Mouse (Mus musculus) embryonic facial prominence, embryonic 15.5 days (tissue): ENCODE results near the gene Epb41. TPM values are rescaled to one million over a fixed set of nuclear protein-coding genes. Genes with fewer than 3 reads are reported as not detected.

Source experiments
- ATAC-seq: fragments of 200-750 bp; cut with Nextera tagmentation; 2 replicates; pipeline ENCODE4 v1.8.0; 2017; ENCODE audit warnings: low read depth, moderate TSS enrichment; ENCODE audit not compliant: insufficient number of reproducible peaks, low FRiP score, low TSS enrichment
- H3K27ac ChIP-seq: fragments of 300-500 bp; sonication (generic); replicated peaks from 2 replicates; pipeline ENCODE4 v1.5.1; 2015; ENCODE audit warnings: mild to moderate bottlenecking, inconsistent platforms
- H3K27me3 ChIP-seq: fragments of 300-500 bp; sonication (generic); 2 replicates; pipeline ENCODE4 v1.6.1; 2015; ENCODE audit warnings: inconsistent platforms
- H3K36me3 ChIP-seq: fragments of 300-500 bp; sonication (generic); 2 replicates; pipeline ENCODE4 v1.6.1; 2015; ENCODE audit warnings: mild to moderate bottlenecking, inconsistent platforms
- H3K4me1 ChIP-seq: fragments of 300-500 bp; sonication (generic); 2 replicates; pipeline ENCODE4 v1.6.1; 2015; ENCODE audit warnings: inconsistent platforms
- H3K4me2 ChIP-seq: fragments of 300-500 bp; sonication (generic); replicated peaks from 2 replicates; pipeline ENCODE4 v1.6.1; 2015; ENCODE audit warnings: mild to moderate bottlenecking, inconsistent platforms
- H3K4me3 ChIP-seq: fragments of 300-500 bp; sonication (generic); replicated peaks from 2 replicates; pipeline ENCODE4 v1.5.1; 2015; ENCODE audit warnings: mild to moderate bottlenecking, inconsistent platforms
- H3K9ac ChIP-seq: fragments of 300-500 bp; sonication (generic); 2 replicates; pipeline ENCODE4 v1.6.1; 2015; ENCODE audit warnings: inconsistent platforms
- H3K9me3 ChIP-seq: fragments of 300-500 bp; sonication (generic); replicated peaks from 2 replicates; pipeline ENCODE4 v1.6.1; 2016; ENCODE audit warnings: inconsistent platforms
- whole genome bisulfite sequencing: fragments of 180-500 bp; shearing (Covaris S2); methylation state at CpG from one replicate; pipeline ENCODE4 v1.1.7; 2015; 5-methylcytosine and 5-hydroxymethylcytosine counted together
- polyA plus RNA-seq: library from polyadenylated mRNA; unstranded; fragments of >200 nt; fragmentation: Nextera tagmentation; extraction: Ambion mirVana; gene quantifications from 2 replicates; pipeline ENCODE4 v1.2.1, GENCODE M21; 2015

The Epb41 gene
- polyA plus RNA-seq, 1 experiment from 2014 or later, result 58.0 TPM

GRCm38 (mm10) chr4:132074077-132074932, 816 bp downstream of the Epb41 start, which contains the start of gene Gm10300:
Gm10300 (plus strand) TSS chr4:132074697.
- Histone ChIP-seq H3K36me3 (no peaks in the 10 kb centered on the region), H3K4me1 (peaks cover 27% of the 10 kb centered on the region), H3K9me3 (no peaks in the 10 kb centered on the region), H3K27me3 (0 out of 2 replicates have a peak, but pooled peaks cover 5% of the 10 kb centered on the region), H3K27ac (peak within 1 kb of the TSS; percentile 28; the same call in 1 of the 2 replicates), H3K9ac (peak within 1 kb of the TSS; percentile 50), H3K4me3 (peak within 1 kb of the TSS; percentile 76), H3K4me2 (peak within 1 kb of the TSS; percentile 99)
- ATAC-seq, result 0 out of 2 replicates have a peak, but pooled peaks have one; percentile 16
- 2% methylated on average over 42 of the region's 42 CpGs for WGBS

GRCm38 (mm10) chr4:132072946-132073345, 2.2 kb downstream of the Epb41 start:
- H3K9me3 ChIP-seq, result no peaks in the 10 kb centered on the region
- H3K4me3 ChIP-seq, result no peak overlapping the region
- ATAC-seq, result no peak
- 0 out of 2 replicates have a peak, but pooled peaks cover 5% of the 10 kb centered on the region for H3K27me3 ChIP-seq
- H3K36me3 ChIP-seq, result no peaks in the 10 kb centered on the region
- WGBS, result 76% methylated on average over 6 of the region's 6 CpGs
- no peak overlapping the region for H3K4me2 ChIP-seq
- peaks cover 25% of the 10 kb centered on the region for H3K4me1 ChIP-seq
- no peak overlapping the region for H3K27ac ChIP-seq
- no peak overlapping the region for H3K9ac ChIP-seq

GRCm38 (mm10) chr4:132072156-132072555, 3.0 kb downstream of the Epb41 start:
- no peaks in the 10 kb centered on the region for H3K9me3 ChIP-seq
- peaks cover 20% of the 10 kb centered on the region for H3K4me1 ChIP-seq
- no peak for ATAC-seq
- 0 out of 2 replicates have a peak, but pooled peaks cover 5% of the 10 kb centered on the region for H3K27me3 ChIP-seq
- no peak overlapping the region for H3K4me2 ChIP-seq
- 69% methylated on average over 3 of the region's 3 CpGs for WGBS
- H3K9ac ChIP-seq, result no peak overlapping the region
- no peaks in the 10 kb centered on the region for H3K36me3 ChIP-seq
- H3K27ac ChIP-seq, result no peak overlapping the region
- no peak overlapping the region for H3K4me3 ChIP-seq

- WGBS, result 86% methylated on average over 2 of the region's 2 CpGs
- H3K4me3 ChIP-seq, result no peak overlapping the region
- no peaks in the 10 kb centered on the region for H3K9me3 ChIP-seq
- peaks cover 16% of the 10 kb centered on the region for H3K4me1 ChIP-seq
- H3K4me2 ChIP-seq, result no peak overlapping the region
- H3K9ac ChIP-seq, result no peak overlapping the region
- H3K27ac ChIP-seq, result no peak overlapping the region
- no peaks in the 10 kb centered on the region for H3K36me3 ChIP-seq
- ATAC-seq, result no peak
- H3K27me3 ChIP-seq, result 0 out of 2 replicates have a peak, but pooled peaks cover 5% of the 10 kb centered on the region
These were observed 3.4 kb downstream of the Epb41 start for GRCm38 (mm10) chr4:132071674-132072073.

- Histone ChIP-seq H3K9me3 (no peaks in the 10 kb centered on the region), H3K4me2 (no peak overlapping the region), H3K4me1 (peaks cover 9% of the 10 kb centered on the region), H3K4me3 (no peak overlapping the region), H3K27ac (no peak overlapping the region), H3K27me3 (no peaks in the 10 kb centered on the region), H3K9ac (no peak overlapping the region), H3K36me3 (no peaks in the 10 kb centered on the region)
- 61% methylated on average over 2 of the region's 2 CpGs for WGBS
- ATAC-seq, result no peak
These were observed 7.2 kb downstream of the Epb41 start for GRCm38 (mm10) chr4:132067938-132068235.

DNA sequence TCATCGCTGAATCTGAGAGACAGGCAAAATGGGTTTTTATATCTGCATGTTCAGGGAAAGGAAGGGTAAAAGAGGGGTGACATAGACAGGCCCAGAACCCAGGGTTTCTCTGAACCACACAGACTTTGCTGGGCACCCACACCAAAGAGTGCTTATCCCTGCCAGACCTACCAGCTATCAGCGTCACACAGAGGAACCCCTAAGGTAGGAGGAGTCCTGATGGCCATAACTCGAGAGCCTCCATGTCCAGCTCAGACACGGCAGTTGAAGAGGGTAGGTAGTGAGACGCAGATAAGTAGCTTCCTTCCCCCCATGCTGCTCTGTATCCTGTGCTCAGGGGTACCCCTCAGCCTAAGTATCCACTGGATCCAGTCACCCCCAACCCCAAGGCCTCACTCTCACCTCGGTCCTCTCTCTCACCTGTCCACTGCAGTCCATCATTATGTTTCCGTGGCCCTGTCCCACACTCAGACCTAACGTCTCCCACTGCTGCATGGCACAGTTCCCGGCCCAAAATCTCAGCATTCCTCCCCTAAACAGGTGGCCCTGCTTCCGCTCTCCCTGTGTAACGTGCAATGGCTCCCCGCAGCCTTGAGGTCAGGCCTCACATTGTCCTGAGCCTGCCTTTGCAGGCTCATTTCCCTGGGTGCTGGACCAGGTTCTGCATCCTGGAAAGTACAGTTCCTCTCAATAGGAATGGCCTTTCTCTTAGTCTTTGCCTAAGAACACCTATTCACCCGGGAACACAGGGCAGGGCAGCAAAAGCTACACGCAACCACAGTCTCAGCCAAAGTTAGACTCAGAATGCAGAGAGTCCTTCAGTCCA, 7.8 kb downstream of the Epb41 start:
- Histone ChIP-seq H3K4me2 (no peak overlapping the region), H3K9ac (no peak overlapping the region), H3K36me3 (no peaks in the 10 kb centered on the region), H3K9me3 (no peaks in the 10 kb centered on the region), H3K4me3 (no peak overlapping the region), H3K4me1 (peaks cover 11% of the 10 kb centered on the region), H3K27me3 (no peaks in the 10 kb centered on the region), H3K27ac (no peak overlapping the region)
- WGBS, result 80% methylated on average over 14 of the region's 14 CpGs
- ATAC-seq, result no peak

DNA sequence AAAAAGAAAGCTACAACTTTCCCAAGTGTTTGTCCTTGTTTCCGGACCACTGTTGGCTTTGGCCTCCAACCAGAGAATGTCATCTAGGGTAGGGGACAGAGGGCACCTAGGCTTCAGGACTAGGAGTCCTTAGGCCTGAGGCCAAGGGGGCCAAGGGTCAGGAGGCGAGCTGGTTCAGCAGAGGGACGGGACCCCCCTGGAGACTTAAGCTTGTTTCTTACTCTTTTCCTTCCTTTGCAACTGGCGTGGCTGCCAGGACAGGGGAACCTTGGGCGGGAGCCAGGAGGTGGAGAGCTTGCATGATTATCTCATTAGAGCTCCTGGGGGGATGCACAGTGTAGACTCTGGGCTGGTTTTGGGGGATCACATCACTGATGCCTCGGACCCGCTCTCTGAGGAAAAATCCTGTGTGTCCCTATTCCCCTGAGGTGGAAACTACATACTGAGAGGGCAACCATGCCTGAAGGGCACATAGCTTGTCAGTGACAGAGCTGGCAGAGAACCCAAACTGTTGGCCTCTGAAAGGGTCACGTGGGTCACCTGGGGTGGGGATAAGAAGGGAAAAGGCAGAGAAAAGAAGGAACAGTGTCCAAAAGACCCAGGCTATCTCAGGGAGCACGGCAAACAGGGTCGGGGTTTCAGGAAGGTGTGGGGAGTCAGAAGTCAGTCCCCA, 8.9 kb downstream of the Epb41 start:
- no peak overlapping the region for H3K9ac ChIP-seq
- H3K36me3 ChIP-seq, result no peaks in the 10 kb centered on the region
- H3K27ac ChIP-seq, result no peak overlapping the region
- no peak overlapping the region for H3K4me2 ChIP-seq
- H3K4me1 ChIP-seq, result peaks cover 12% of the 10 kb centered on the region
- 37% methylated on average over 10 of the region's 10 CpGs for WGBS
- H3K9me3 ChIP-seq, result no peaks in the 10 kb centered on the region
- ATAC-seq, result no peak
- H3K27me3 ChIP-seq, result no peaks in the 10 kb centered on the region
- H3K4me3 ChIP-seq, result no peak overlapping the region

DNA sequence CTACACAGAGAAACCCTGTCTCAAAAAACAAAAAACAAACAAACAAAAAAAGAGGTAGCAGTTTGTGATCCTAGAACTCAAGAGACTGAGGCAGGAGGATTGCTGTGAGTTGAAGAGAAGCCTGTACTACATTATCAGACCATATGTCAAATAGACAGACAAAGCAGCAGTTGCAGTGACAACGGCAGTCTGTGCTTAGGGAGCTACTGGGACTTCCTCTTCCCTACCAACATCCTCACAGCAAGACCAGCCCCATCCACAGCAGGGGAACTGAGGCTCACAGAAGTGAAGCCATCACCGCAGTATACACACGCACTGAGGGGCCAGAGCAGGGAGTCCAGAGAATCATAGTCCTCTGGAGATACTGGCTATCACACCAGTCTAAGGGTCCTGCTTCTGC, 9.5 kb downstream of the Epb41 start:
- H3K9me3 ChIP-seq, result no peaks in the 10 kb centered on the region
- H3K27ac ChIP-seq, result no peak overlapping the region
- 68% methylated on average over 3 of the region's 3 CpGs for WGBS
- no peak overlapping the region for H3K4me2 ChIP-seq
- no peaks in the 10 kb centered on the region for H3K36me3 ChIP-seq
- ATAC-seq, result no peak
- H3K4me1 ChIP-seq, result peaks cover 12% of the 10 kb centered on the region
- no peaks in the 10 kb centered on the region for H3K27me3 ChIP-seq
- H3K9ac ChIP-seq, result no peak overlapping the region
- no peak overlapping the region for H3K4me3 ChIP-seq

- Histone ChIP-seq H3K4me2 (no peak overlapping the region), H3K9ac (no peak overlapping the region), H3K4me3 (no peak overlapping the region), H3K36me3 (no peaks in the 10 kb centered on the region), H3K9me3 (no peaks in the 10 kb centered on the region), H3K27me3 (no peaks in the 10 kb centered on the region), H3K27ac (peak overlapping the region; percentile 48; the same call in 1 of the 2 replicates), H3K4me1 (peaks cover 12% of the 10 kb centered on the region)
- 77% methylated on average over 5 of the region's 5 CpGs for WGBS
- no peak for ATAC-seq
These were observed 10.6 kb downstream of the Epb41 start for GRCm38 (mm10) chr4:132064550-132064949.

- Histone ChIP-seq H3K36me3 (no peaks in the 10 kb centered on the region), H3K4me2 (no peak overlapping the region), H3K4me3 (no peak overlapping the region), H3K27me3 (no peaks in the 10 kb centered on the region), H3K27ac (0 out of 2 replicates have a peak overlapping the region, but pooled peaks have one; percentile 1), H3K4me1 (peaks cover 12% of the 10 kb centered on the region), H3K9me3 (no peaks in the 10 kb centered on the region), H3K9ac (no peak overlapping the region)
- no peak for ATAC-seq
- 68% methylated on average over 17 of the region's 17 CpGs for WGBS
These were observed 11.9 kb downstream of the Epb41 start for GRCm38 (mm10) chr4:132062934-132063884.
